Mouse (Mus musculus): ENCODE results near the gene Usp49. TPM values are rescaled to one million over a fixed set of nuclear protein-coding genes. Genes with fewer than 3 reads are reported as not detected.

Usp49 gene
- 3.5 to 6.8 TPM (median 5.3 TPM) in 4 replicates for total RNA-seq (2023; ENCODE audit: inconsistent age)

GRCm38 (mm10) chr17:47630678-47631065 lies at the start of gene Usp49:
TSS of gene Usp49 (plus strand) at chr17:47630690.

GRCm38 (mm10) chr17:47610849-47611660 lies 19.4 kb upstream of the Usp49 start, which contains the start of the genes Bysl, Med20 and Gm20517:
TSS of gene Bysl (minus strand) at chr17:47611492.
TSS of gene Med20 (plus strand) at chr17:47611582.
TSS of gene Gm20517 (plus strand) at chr17:47611589.

GRCm38 (mm10) chr17:47688344-47688607 lies 57.8 kb downstream of the Usp49 start, which contains the start of gene Tomm6:
TSS of gene Tomm6 (minus strand) at chr17:47688386.

DNA sequence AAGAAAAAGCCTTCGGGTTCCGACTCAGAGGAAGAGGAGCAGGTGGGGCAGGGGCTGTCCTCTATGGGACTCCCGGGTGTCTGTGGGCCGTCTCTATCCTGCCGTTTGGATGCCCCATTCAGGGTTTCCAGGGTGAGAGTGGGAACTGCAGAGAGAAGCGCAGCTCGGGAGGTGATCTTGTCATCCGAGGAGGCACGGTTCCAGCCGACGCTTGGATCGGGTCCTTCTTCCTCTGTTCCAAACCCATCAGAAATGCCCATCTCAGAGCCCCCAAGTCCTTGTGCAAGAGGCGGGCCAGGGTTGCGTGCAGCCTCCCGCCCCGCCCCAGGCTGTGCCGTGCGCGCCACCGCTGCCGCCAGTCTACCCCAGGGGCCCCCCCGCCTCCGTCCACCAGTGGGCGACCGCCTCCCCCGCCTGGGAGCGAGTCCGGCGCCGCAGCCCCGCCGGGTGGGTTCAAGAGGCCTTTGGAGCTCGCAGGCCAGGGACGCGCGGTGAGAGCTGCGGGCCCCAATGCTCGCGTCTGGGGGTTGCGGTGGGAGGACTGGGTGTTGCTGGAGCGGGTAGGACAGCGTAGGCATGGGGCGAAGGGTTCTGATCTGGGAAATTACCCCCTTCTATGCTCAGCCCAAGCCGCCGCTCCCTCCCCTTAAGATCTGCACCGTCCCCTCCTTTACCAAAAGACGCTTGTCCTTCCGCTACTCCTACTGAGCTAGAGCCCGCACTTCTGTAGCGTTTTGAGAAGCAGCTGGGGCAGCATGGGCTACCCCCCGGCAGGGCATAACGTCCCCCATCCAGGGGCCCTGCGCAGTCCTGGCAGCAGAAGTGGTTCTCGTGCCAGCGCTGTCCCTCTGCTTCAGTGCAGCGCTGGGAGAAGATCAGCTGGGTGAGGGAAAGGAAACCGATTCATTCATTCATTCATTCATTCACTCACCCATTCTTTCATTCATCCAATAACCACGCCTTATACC lies 58.4 kb downstream of the Usp49 start, which contains the start of gene Frs3:
Frs3 (plus strand) TSS at position 423 of the 968 bp plus-strand sequence.

DNA sequence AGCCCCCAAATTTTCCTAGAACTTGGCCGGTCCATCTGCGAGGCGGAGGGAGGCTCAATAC lies 63.8 kb downstream of the Usp49 start, which contains the start of gene Gm21981:
Gm21981 (minus strand) TSS at position 14 of the 61 bp plus-strand sequence.

GRCm38 (mm10) chr17:47694503-47695336 lies 64.2 kb downstream of the Usp49 start, which contains the start of gene Prickle4:
TSS of gene Prickle4 (minus strand) at chr17:47694736.

GRCm38 (mm10) chr17:47726566-47726965 lies 96.1 kb downstream of the Usp49 start, which contains the start of gene Pgc:
TSS of gene Pgc (plus strand) at chr17:47726842.

Other genes starting within 250 kb of the Usp49 start
- 2.0 to 3.0 TPM (median 2.3 TPM) in 4 replicates for gene Guca1b, start 245.3 kb upstream of the Usp49 start, total RNA-seq (2023; ENCODE audit: inconsistent age)
- not detected in 4 replicates for gene Guca1a, start 230.1 kb upstream of the Usp49 start, total RNA-seq (2023; ENCODE audit: inconsistent age)
- not detected in 4 replicates for gene AI661453, start 194.1 kb upstream of the Usp49 start, total RNA-seq (2023; ENCODE audit: inconsistent age)
- not detected in 4 replicates for gene 1700001C19Rik, start 193.3 kb upstream of the Usp49 start, total RNA-seq (2023; ENCODE audit: inconsistent age)
- gene Taf8, start 128.4 kb upstream of the Usp49 start, total RNA-seq (2023; ENCODE audit: inconsistent age) = 64.3 to 80.1 TPM (median 73.3 TPM) in 4 replicates
- 206 to 221 TPM (median 211 TPM) in 4 replicates for gene Ccnd3, start 125.6 kb upstream of the Usp49 start, total RNA-seq (2023; ENCODE audit: inconsistent age)
- gene Bysl, start 19.2 kb upstream of the Usp49 start, total RNA-seq (2023; ENCODE audit: inconsistent age) = 12.7 to 14.2 TPM (median 13.2 TPM) in 4 replicates
- 59.2 to 69.9 TPM (median 62.6 TPM) in 4 replicates for gene Med20, start 19.1 kb upstream of the Usp49 start, total RNA-seq (2023; ENCODE audit: inconsistent age)
- 2.5 to 5.6 TPM (median 2.9 TPM) in 4 replicates for gene Gm20517, start 19.1 kb upstream of the Usp49 start, total RNA-seq (2023; ENCODE audit: inconsistent age)
- 133 to 174 TPM (median 155 TPM) in 4 replicates for gene Tomm6, start 57.7 kb downstream of the Usp49 start, total RNA-seq (2023; ENCODE audit: inconsistent age)
- gene Frs3, start 58.3 kb downstream of the Usp49 start, total RNA-seq (2023; ENCODE audit: inconsistent age) = 0.96 to 2.7 TPM (median 1.7 TPM) in 4 replicates
- 0.66 TPM in 1 of 4 replicates, not detected in the others for gene Gm21981, start 63.8 kb downstream of the Usp49 start, total RNA-seq (2023; ENCODE audit: inconsistent age)
- 0.58 TPM in 1 of 4 replicates, not detected in the others for gene Prickle4, start 64.0 kb downstream of the Usp49 start, total RNA-seq (2023; ENCODE audit: inconsistent age)
- gene Pgc, start 96.2 kb downstream of the Usp49 start, total RNA-seq (2023; ENCODE audit: inconsistent age) = not detected in 4 replicates
- gene Tfeb, start 106.3 kb downstream of the Usp49 start, total RNA-seq (2023; ENCODE audit: inconsistent age) = 164 to 175 TPM (median 167 TPM) in 4 replicates
- gene Mdfi, start 204.0 kb downstream of the Usp49 start, total RNA-seq (2023; ENCODE audit: inconsistent age) = not detected in 4 replicates